Mouse (Mus musculus) layer of hippocampus, postnatal 25 days (tissue): Measurements from ENCODE around the gene Esp8. TPM values are rescaled to one million over a fixed set of nuclear protein-coding genes. Genes with fewer than 3 reads are reported as not detected.
"Not testable (repeated sequence)": the region's sequence is repeated elsewhere in the genome, so short reads cannot be mapped to it uniquely, and the experiment has no call there.

Experiments
- DNase-seq, 2 experiments: peaks; one replicate each; pipeline ENCODE4 v3.0.0; 2022; ENCODE audit warnings: mixed read lengths in 2 of 2, low spot score in 1 of 2; ENCODE audit errors: extremely low spot score in 1 of 2
- total RNA-seq, 2 experiments: library from RNA; stranded (reverse); gene quantifications; 2 replicates each; pipeline ENCODE4 v1.2.3; 2021

Esp8 gene
- not detected for total RNA-seq

DNA sequence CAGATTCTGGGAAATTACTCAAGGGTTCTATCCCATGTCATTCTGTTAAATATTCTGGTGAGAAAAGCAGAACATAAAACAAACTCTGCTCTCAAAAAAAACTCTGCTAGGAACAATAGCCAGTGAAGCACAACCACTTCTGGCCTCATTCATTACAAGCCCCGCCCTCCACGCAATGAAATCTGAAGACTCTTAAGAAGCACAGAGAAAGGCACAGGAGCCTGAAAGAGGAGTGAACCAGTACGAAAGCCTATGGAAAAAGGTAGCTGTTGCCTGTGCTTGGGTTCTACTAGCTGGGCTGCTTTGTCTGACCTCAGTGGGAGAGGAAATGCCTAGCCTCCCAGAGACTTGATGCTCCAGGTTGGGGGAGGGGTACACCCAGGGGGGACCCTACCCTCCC lies at the start of gene Esp8:
Gene Esp8 (plus strand): TSS at position 205 of the 400 bp plus-strand sequence.
- DNase-seq, result no peak

DNA sequence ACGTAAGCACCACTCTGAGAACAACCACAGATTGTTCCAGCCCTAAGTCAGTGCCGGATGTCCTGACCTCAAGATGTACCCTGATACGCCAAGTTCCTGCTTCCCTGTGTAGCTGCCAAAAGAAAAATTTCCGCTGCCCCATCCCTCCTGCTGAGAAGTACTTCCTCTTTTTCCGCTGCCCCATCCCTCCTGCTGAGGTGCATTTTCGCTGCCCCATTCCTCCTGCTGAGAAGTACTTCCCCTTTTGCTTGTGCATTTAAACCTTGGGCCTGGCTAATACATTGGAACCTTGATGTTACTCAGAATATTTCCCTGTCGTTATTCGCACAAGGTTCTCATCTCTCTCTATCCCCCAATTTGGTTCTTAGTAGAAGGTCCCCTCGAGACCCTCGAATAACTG lies 36.3 kb upstream of the Esp8 start:
- not testable (repeated sequence) for DNase-seq

DNA sequence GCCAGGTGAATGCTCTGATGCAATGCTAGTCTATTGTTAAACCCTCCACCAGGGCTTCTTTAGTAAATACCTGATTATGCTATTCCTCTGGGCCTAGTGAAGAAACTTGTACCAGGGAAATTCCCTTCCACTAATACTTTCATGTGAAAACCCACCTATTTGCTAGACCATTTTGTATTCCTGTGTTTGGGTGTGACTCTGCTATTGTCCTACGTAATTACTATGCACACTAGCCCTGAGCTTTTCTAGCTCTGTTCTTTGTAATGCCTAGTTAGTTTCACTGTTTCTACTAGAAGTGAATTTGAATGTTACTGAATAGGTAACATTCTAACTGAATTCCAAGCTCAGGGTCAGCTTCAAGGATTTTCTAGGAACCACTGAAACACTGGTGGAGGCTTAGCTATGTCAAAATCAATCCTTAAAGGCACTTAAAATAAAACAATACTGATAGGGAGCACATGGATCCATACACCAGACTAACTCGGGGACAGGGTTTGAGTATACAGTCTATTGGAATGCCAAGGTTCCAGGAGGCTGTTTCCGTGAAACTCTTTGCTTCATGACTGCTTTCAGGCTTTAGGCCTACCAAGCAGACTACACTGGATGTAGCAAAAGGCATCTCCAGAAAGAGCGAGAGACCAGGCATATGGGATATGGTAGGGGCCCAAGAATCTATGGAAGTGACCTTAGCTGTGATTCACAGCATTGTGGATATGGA lies 24.2 kb upstream of the Esp8 start:
- DNase-seq, result not testable (repeated sequence)

- no peak for DNase-seq
These were observed 10.0 kb downstream of the Esp8 start for GRCm38 (mm10) chr17:40529813-40530212.

DNA sequence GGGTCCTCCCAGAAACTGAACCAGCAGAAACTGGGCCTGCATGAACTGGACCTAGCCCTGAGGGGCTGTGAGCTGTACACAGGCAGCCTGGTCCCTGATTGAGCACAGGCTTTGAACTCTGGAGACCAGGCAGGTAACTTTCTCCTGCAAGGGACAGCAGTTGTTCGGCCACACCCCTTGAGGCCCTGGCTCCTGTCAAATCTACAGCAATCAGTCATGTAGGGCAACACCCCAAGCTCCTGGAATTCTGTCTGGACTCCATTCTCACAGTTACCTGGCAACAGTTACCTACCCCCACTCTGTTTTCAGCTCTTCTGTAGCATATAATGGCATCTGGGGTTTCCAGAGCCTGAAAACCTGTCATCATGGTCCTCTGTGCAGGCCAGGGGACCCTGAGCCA lies 11.3 kb downstream of the Esp8 start:
- no peak for DNase-seq

DNA sequence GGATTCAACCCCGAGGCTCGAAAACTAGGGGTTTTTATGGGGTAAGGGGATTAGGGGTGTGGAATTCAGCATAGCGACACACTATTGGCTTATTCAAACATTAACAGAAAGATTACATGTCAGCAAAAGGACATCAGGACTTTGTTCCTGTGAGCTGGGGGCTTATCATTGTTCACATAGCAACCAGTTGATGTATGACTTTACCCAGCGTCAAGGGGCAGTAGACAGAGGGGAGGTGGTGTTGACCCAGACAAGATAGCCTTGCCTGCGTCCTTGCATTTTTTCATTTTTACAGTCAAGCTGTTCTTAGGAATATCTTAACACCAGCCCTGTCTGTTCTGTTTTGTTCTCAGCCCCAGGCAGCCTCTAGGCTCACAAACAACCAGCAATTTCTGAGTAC lies 27.2 kb downstream of the Esp8 start:
- not testable (repeated sequence) for DNase-seq

DNA sequence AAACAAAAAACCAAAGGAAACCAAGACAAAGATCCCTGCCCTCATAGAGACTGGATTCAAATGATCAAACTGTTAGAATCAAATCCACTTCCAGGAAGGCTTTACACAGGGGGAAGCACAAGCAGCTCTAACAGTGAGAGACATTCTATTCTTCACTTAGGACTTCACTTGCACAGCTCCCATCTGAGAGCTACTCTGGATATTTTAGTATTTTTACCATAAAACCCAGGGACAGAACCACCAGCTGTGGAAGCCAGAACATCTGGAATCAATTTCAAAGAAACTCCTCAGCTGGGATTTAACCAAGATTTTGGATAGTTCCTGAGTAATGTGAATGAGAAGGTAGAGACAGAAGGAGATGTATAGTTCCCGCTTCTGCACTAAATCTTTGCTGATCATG lies 33.6 kb downstream of the Esp8 start:
- DNase-seq, result no peak

GRCm38 (mm10) chr17:40561207-40561606 lies 41.4 kb downstream of the Esp8 start, which contains the start of gene Esp6:
Gene Esp6, plus strand, starts transcription at chr17:40561507.
- no peak for DNase-seq

Other genes starting within 250 kb of the Esp8 start
- gene Crisp1, start 200.8 kb upstream of the Esp8 start, total RNA-seq, result not detected
- gene Esp6, start 41.5 kb downstream of the Esp8 start, total RNA-seq, result not detected
- not detected for gene Esp4, start 78.6 kb downstream of the Esp8 start, total RNA-seq
- gene Esp3, start 112.1 kb downstream of the Esp8 start, total RNA-seq, result not detected
- not detected for gene Esp1, start 207.1 kb downstream of the Esp8 start, total RNA-seq